Mouse (Mus musculus) intestine, embryonic 16.5 days (tissue): ENCODE data around the gene Anks1. TPM values are rescaled to one million over a fixed set of nuclear protein-coding genes. Genes with fewer than 3 reads are reported as not detected.

ENCODE experiments used
- ATAC-seq: fragments of 200-750 bp; cut with Nextera tagmentation; 2 replicates; pipeline ENCODE4 v1.8.0; 2017; ENCODE audit warnings: moderate TSS enrichment, moderate library complexity
- H3K27ac ChIP-seq: fragments of 300-500 bp; sonication (generic); 2 replicates; pipeline ENCODE4 v1.5.1; 2014; ENCODE audit warnings: mild to moderate bottlenecking, low read length
- H3K27me3 ChIP-seq: fragments of 300-500 bp; sonication (generic); replicated peaks from 2 replicates; pipeline ENCODE4 v1.6.1; 2014; ENCODE audit warnings: low read length, control low read depth, mixed read lengths; ENCODE audit not compliant: control insufficient read depth, insufficient read depth
- H3K36me3 ChIP-seq: fragments of 300-500 bp; sonication (generic); 2 replicates; pipeline ENCODE4 v1.6.1; 2014; ENCODE audit warnings: low read length, control low read depth; ENCODE audit not compliant: control insufficient read depth, insufficient read depth
- H3K4me1 ChIP-seq: fragments of 300-500 bp; sonication (generic); 2 replicates; pipeline ENCODE4 v1.6.1; 2014; ENCODE audit warnings: low read length, control low read depth, mixed read lengths; ENCODE audit not compliant: control insufficient read depth, insufficient read depth
- H3K4me2 ChIP-seq: fragments of 300-500 bp; sonication (generic); 2 replicates; pipeline ENCODE4 v1.6.1; 2014; ENCODE audit warnings: low read depth, low read length, control low read depth
- H3K4me3 ChIP-seq: fragments of 300-500 bp; sonication (generic); 2 replicates; pipeline ENCODE4 v1.5.1; 2014; ENCODE audit warnings: mild to moderate bottlenecking, low read length
- H3K9ac ChIP-seq: fragments of 300-500 bp; sonication (generic); 2 replicates; pipeline ENCODE4 v1.6.1; 2014; ENCODE audit warnings: low read depth, low read length
- H3K9me3 ChIP-seq: fragments of 300-500 bp; sonication (generic); 2 replicates; pipeline ENCODE4 v1.6.1; 2016; ENCODE audit warnings: low read length, control low read depth; ENCODE audit not compliant: control insufficient read depth
- WGBS: fragments of 180-500 bp; shearing (Covaris S2); extraction: QIAGEN DNeasy Blood & Tissue Kit; methylation state at CpG from one replicate; pipeline ENCODE4 v1.1.7; 2014; 5-methylcytosine and 5-hydroxymethylcytosine counted together
- polyA plus RNA-seq: library from polyadenylated mRNA; unstranded; fragments of >200 nt; fragmentation: Nextera tagmentation; extraction: Ambion mirVana; gene quantifications from 2 replicates; pipeline ENCODE4 v1.2.1, GENCODE M21; 2015

Gene Anks1
- polyA plus RNA-seq, 1 experiment from 2014 or later, result 10.0 TPM

GRCm38 (mm10) chr17:27886499-27887210 lies 22.5 kb upstream of the Anks1 start:
- WGBS, result 81% methylated on average over 19 of the region's 19 CpGs
- H3K36me3 ChIP-seq, result peaks cover 19% of the 10 kb centered on the region
- H3K27ac ChIP-seq, result no peak overlapping the region

GRCm38 (mm10) chr17:27907512-27908205 lies 1.4 kb upstream of the Anks1 start:
- Histone ChIP-seq H3K9me3 (no peaks in the 10 kb centered on the region), H3K4me1 (peaks cover 25% of the 10 kb centered on the region), H3K4me2 (peak overlapping the region; percentile 96), H3K27me3 (no peaks in the 10 kb centered on the region), H3K36me3 (peaks cover 4% of the 10 kb centered on the region), H3K9ac (peak overlapping the region; percentile 85), H3K4me3 (peak overlapping the region; percentile 78), H3K27ac (peak overlapping the region; percentile 49)
- peak; percentile 34 for ATAC-seq
- under 1% methylated on average over 45 of the region's 45 CpGs for WGBS

More at GRCm38 (mm10) chr17:27886499-27887210, 22.5 kb upstream of the Anks1 start:
- Histone ChIP-seq H3K9ac (no peak overlapping the region), H3K9me3 (no peaks in the 10 kb centered on the region), H3K27me3 (no peaks in the 10 kb centered on the region), H3K4me1 (no peaks in the 10 kb centered on the region), H3K4me3 (no peak overlapping the region), H3K4me2 (no peak overlapping the region)
- ATAC-seq, result no peak

- Histone ChIP-seq H3K27ac (peak overlapping the region; percentile 82), H3K4me2 (peak overlapping the region; percentile 96), H3K9me3 (no peaks in the 10 kb centered on the region), H3K9ac (peak overlapping the region; percentile 85), H3K27me3 (no peaks in the 10 kb centered on the region), H3K4me1 (peaks cover 31% of the 10 kb centered on the region), H3K36me3 (peaks cover 2% of the 10 kb centered on the region; the same call in 1 of the 2 replicates), H3K4me3 (peak overlapping the region; percentile 78)
- ATAC-seq, result no peak
- WGBS, result 1% methylated on average over 12 of the region's 12 CpGs
Measured at GRCm38 (mm10) chr17:27908206-27908887, 759 bp upstream of the Anks1 start.

- Histone ChIP-seq H3K27ac (peak within 1 kb of the TSS; percentile 86), H3K4me3 (peak within 1 kb of the TSS; percentile 78), H3K4me2 (peak within 1 kb of the TSS; percentile 96), H3K4me1 (peaks cover 35% of the 10 kb centered on the region), H3K36me3 (peaks cover 2% of the 10 kb centered on the region; the same call in 1 of the 2 replicates), H3K9me3 (no peaks in the 10 kb centered on the region), H3K27me3 (no peaks in the 10 kb centered on the region), H3K9ac (peak within 1 kb of the TSS; percentile 85)
- ATAC-seq, result peak; percentile 38
- 2% methylated on average over 53 of the region's 53 CpGs for whole genome bisulfite sequencing
Measured at GRCm38 (mm10) chr17:27909622-27910500, 755 bp downstream of the Anks1 start, which contains the start of gene Taf11. Taf11 (minus strand) TSS chr17:27909844.

GRCm38 (mm10) chr17:27911371-27911770 lies 2.3 kb downstream of the Anks1 start:
- Histone ChIP-seq H3K36me3 (no peaks in the 10 kb centered on the region), H3K9ac (no peak overlapping the region), H3K27ac (no peak overlapping the region), H3K9me3 (no peaks in the 10 kb centered on the region), H3K4me2 (no peak overlapping the region), H3K4me1 (peaks cover 30% of the 10 kb centered on the region), H3K27me3 (no peaks in the 10 kb centered on the region), H3K4me3 (no peak overlapping the region)
- no peak for ATAC-seq
- 86% methylated on average over 7 of the region's 7 CpGs for WGBS

- no peak overlapping the region for H3K4me3 ChIP-seq
- no peak overlapping the region for H3K4me2 ChIP-seq
- peaks cover 25% of the 10 kb centered on the region for H3K4me1 ChIP-seq
- H3K27me3 ChIP-seq, result no peaks in the 10 kb centered on the region
- no peak overlapping the region for H3K9ac ChIP-seq
- peak; percentile 58 for ATAC-seq
- H3K36me3 ChIP-seq, result no peaks in the 10 kb centered on the region
- H3K9me3 ChIP-seq, result no peaks in the 10 kb centered on the region
- 56% methylated on average over 4 of the region's 4 CpGs for WGBS
- H3K27ac ChIP-seq, result no peak overlapping the region
Measured at GRCm38 (mm10) chr17:27914742-27915141, 5.6 kb downstream of the Anks1 start.

- peaks cover 22% of the 10 kb centered on the region for H3K4me1 ChIP-seq
- H3K9ac ChIP-seq, result no peak overlapping the region
- no peak overlapping the region for H3K4me3 ChIP-seq
- no peak overlapping the region for H3K4me2 ChIP-seq
- 59% methylated on average over 4 of the region's 4 CpGs for WGBS
- no peaks in the 10 kb centered on the region for H3K27me3 ChIP-seq
- H3K9me3 ChIP-seq, result no peaks in the 10 kb centered on the region
- no peaks in the 10 kb centered on the region for H3K36me3 ChIP-seq
- peak; percentile 21 for ATAC-seq
- H3K27ac ChIP-seq, result peak overlapping the region; percentile 60; the same call in 1 of the 2 replicates
Measured at GRCm38 (mm10) chr17:27916366-27916765, 7.3 kb downstream of the Anks1 start.

GRCm38 (mm10) chr17:27920676-27921075 lies 11.6 kb downstream of the Anks1 start:
- H3K4me3 ChIP-seq, result no peak overlapping the region
- WGBS, result 68% methylated on average over 4 of the region's 4 CpGs
- H3K9ac ChIP-seq, result no peak overlapping the region
- no peaks in the 10 kb centered on the region for H3K36me3 ChIP-seq
- no peak; the same call in 1 of the 2 replicates for ATAC-seq
- H3K4me2 ChIP-seq, result no peak overlapping the region
- no peaks in the 10 kb centered on the region for H3K27me3 ChIP-seq
- no peak overlapping the region for H3K27ac ChIP-seq
- H3K4me1 ChIP-seq, result peaks cover 35% of the 10 kb centered on the region
- H3K9me3 ChIP-seq, result no peaks in the 10 kb centered on the region
